Mouse (Mus musculus) forebrain, embryonic 14.5 days (tissue): ENCODE data around the gene Tyw1. TPM values are rescaled to one million over a fixed set of nuclear protein-coding genes. Genes with fewer than 3 reads are reported as not detected.

Experiments
- ATAC-seq: fragments of 200-750 bp; cut with Nextera tagmentation; 2 replicates; pipeline ENCODE4 v1.8.0; 2017; ENCODE audit warnings: mild to moderate bottlenecking, moderate library complexity
- DNase-seq: peaks from one replicate; pipeline ENCODE4 v3.0.0-alpha.2; 2015; ENCODE audit warnings: low spot score
- H3K27ac ChIP-seq: fragments of 300-500 bp; sonication (generic); 2 replicates; pipeline ENCODE4 v1.5.1; 2014; ENCODE audit warnings: low read depth, mild to moderate bottlenecking, control low read depth, low read length, moderate library complexity
- H3K27me3 ChIP-seq: fragments of 300-500 bp; sonication (generic); replicated peaks from 2 replicates; pipeline ENCODE4 v1.6.1; 2014; ENCODE audit warnings: low read length, control low read depth, mixed read lengths; ENCODE audit not compliant: control insufficient read depth, insufficient read depth
- H3K36me3 ChIP-seq: fragments of 300-500 bp; sonication (generic); 2 replicates; pipeline ENCODE4 v1.6.1; 2014; ENCODE audit warnings: low read length, control low read depth; ENCODE audit not compliant: control insufficient read depth, insufficient read depth
- H3K4me1 ChIP-seq: fragments of 300-500 bp; sonication (generic); 2 replicates; pipeline ENCODE4 v1.6.1; 2014; ENCODE audit warnings: antibody characterized with exemption, low read length, control low read depth; ENCODE audit not compliant: control insufficient read depth, insufficient read depth
- H3K4me2 ChIP-seq: fragments of 300-500 bp; sonication (generic); 2 replicates; pipeline ENCODE4 v1.6.1; 2014; ENCODE audit warnings: mild to moderate bottlenecking, control low read depth, low read length
- H3K4me3 ChIP-seq: fragments of 300-500 bp; sonication (generic); 2 replicates; pipeline ENCODE4 v1.5.1; 2014; ENCODE audit warnings: low read depth, low read length, control low read depth
- H3K9ac ChIP-seq: fragments of 300-500 bp; sonication (generic); 2 replicates; pipeline ENCODE4 v1.6.1; 2014; ENCODE audit warnings: mild to moderate bottlenecking, low read length, control low read depth, moderate library complexity
- H3K9me3 ChIP-seq: fragments of 300-500 bp; sonication (generic); replicated peaks from 2 replicates; pipeline ENCODE4 v1.6.1; 2016; ENCODE audit warnings: low read length, control low read depth, mixed read lengths; ENCODE audit not compliant: control insufficient read depth
- WGBS: fragments of 180-500 bp; shearing (Covaris S2); extraction: QIAGEN DNeasy Blood & Tissue Kit; methylation state at CpG from one replicate; pipeline ENCODE4 v1.1.7; 2014; 5-methylcytosine and 5-hydroxymethylcytosine counted together
- polyA plus RNA-seq: library from polyadenylated mRNA; unstranded; fragments of >200 nt; fragmentation: Nextera tagmentation; extraction: Ambion mirVana; gene quantifications from 2 replicates; pipeline ENCODE4 v1.2.1, GENCODE M21; 2014

Tyw1 gene
- polyA plus RNA-seq, 1 experiment from 2014 or later, result 29.4 TPM

GRCm38 (mm10) chr5:130268976-130269375 lies 13.6 kb downstream of the Tyw1 start:
- Histone ChIP-seq H3K27me3 (no peaks in the 10 kb centered on the region), H3K27ac (no peak overlapping the region), H3K4me2 (no peak overlapping the region), H3K9me3 (no peaks in the 10 kb centered on the region), H3K4me3 (no peak overlapping the region), H3K36me3 (peaks cover 69% of the 10 kb centered on the region), H3K4me1 (no peaks in the 10 kb centered on the region), H3K9ac (no peak overlapping the region)
- whole genome bisulfite sequencing, result 86% methylated on average over 11 of the region's 11 CpGs
- ATAC-seq (no peak), DNase-seq (no peak)

GRCm38 (mm10) chr5:130272344-130272743 lies 16.9 kb downstream of the Tyw1 start:
- H3K27ac ChIP-seq, result no peak overlapping the region
- no peak overlapping the region for H3K4me3 ChIP-seq
- DNase-seq, result no peak
- WGBS, result 94% methylated on average over 1 of the region's 1 CpGs
- no peaks in the 10 kb centered on the region for H3K9me3 ChIP-seq
- H3K27me3 ChIP-seq, result no peaks in the 10 kb centered on the region
- no peaks in the 10 kb centered on the region for H3K4me1 ChIP-seq
- H3K4me2 ChIP-seq, result no peak overlapping the region
- peaks cover 75% of the 10 kb centered on the region for H3K36me3 ChIP-seq
- no peak overlapping the region for H3K9ac ChIP-seq
- no peak for ATAC-seq

- Histone ChIP-seq H3K4me1 (no peaks in the 10 kb centered on the region), H3K4me2 (no peak overlapping the region), H3K36me3 (peaks cover 75% of the 10 kb centered on the region), H3K27me3 (no peaks in the 10 kb centered on the region), H3K9ac (no peak overlapping the region), H3K9me3 (no peaks in the 10 kb centered on the region), H3K4me3 (no peak overlapping the region), H3K27ac (no peak overlapping the region)
- WGBS, result 96% methylated on average over 6 of the region's 6 CpGs
- ATAC-seq, result no peak
- no peak for DNase-seq
Observed at GRCm38 (mm10) chr5:130273046-130273445, 17.6 kb downstream of the Tyw1 start.

DNA sequence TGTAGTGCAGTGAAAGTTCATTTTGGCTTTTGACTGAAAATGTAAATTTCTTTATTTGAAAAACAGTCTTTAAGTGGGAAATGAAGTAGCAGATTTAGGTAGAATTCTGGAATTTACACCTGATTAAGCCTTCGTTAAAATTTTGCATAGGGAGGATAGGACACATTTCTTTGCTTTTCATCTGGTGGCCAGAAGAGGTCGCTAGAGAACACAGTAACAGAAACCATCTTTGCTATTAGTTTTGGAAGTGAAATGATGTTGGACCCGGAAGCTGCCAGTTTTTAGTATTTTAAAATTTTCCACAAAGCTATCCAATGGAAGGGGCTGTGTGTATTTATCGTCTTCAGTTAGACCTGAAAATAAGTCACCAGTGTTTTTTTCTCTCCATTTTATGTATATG lies 20.1 kb downstream of the Tyw1 start:
- Histone ChIP-seq H3K9me3 (no peaks in the 10 kb centered on the region), H3K27ac (no peak overlapping the region), H3K27me3 (no peaks in the 10 kb centered on the region), H3K4me3 (no peak overlapping the region), H3K4me2 (no peak overlapping the region), H3K4me1 (no peaks in the 10 kb centered on the region), H3K9ac (no peak overlapping the region), H3K36me3 (peaks cover 69% of the 10 kb centered on the region)
- 47% methylated on average over 4 of the region's 4 CpGs for WGBS
- DNase-seq, result peak; percentile 66
- no peak for ATAC-seq

DNA sequence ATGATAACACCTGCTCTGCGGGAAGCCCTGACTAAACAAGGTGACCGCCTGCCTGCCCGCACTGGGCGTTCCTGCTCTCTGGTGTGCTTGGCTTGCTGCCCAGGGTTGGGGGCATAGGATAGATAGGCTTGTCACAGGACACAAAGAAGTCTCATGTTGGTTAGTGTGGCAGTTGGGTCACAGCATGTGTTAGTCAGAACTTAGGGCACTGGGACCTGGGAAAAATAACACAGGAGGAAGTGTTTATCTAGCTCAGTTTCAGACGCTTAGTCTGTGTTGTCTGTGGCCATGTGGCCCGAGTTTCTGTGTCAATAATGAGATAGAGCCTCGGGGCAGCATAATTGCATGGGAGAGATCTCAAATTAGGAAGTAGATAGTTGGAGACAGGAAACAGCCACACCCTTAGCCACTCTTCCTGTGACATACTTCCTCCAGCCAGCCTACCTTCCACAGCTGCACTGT lies 22.6 kb downstream of the Tyw1 start:
- 85% methylated on average over 7 of the region's 7 CpGs for WGBS

DNA sequence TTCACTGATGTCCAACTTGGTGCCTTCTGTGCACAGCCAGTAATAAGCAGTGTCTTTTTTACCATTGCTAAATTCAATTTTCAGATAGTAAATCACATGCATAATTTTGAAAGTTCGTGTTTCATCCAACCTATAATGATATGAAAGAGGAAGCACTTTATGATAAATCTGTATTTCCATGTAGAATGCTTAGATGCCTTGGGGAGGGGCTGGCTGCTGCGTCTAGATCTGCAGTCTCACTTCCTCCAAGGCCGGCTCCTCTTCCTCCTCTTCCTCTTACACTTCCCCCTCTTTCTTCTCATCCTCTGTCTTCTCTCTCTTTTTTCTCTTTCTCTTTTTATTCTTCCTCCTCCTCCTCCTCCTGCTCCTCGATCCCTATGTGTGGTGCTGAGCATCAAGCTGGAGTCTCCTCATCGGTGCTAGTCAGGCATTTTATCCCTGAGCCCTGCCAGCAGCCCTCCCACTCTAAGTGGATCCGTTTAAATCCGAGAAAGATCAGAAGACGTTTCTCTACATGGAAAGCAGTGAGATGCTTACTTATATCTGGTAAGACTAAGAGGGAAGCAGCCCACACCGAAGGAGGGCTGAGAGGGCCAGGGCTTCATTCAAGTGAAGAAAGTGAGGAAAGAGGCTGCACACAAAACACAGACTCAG lies 27.8 kb downstream of the Tyw1 start:
- no peak overlapping the region for H3K9ac ChIP-seq
- DNase-seq (no peak), ATAC-seq (no peak)
- no peaks in the 10 kb centered on the region for H3K27me3 ChIP-seq
- peaks cover 45% of the 10 kb centered on the region for H3K36me3 ChIP-seq
- no peaks in the 10 kb centered on the region for H3K9me3 ChIP-seq
- H3K4me1 ChIP-seq, result no peaks in the 10 kb centered on the region
- no peak overlapping the region for H3K4me2 ChIP-seq
- WGBS, result 95% methylated on average over 9 of the region's 9 CpGs
- no peak overlapping the region for H3K27ac ChIP-seq
- H3K4me3 ChIP-seq, result no peak overlapping the region

More for the DNA sequence above, 22.6 kb downstream of the Tyw1 start:
- Histone ChIP-seq H3K9me3 (no peaks in the 10 kb centered on the region), H3K27me3 (no peaks in the 10 kb centered on the region), H3K27ac (no peak overlapping the region), H3K4me1 (no peaks in the 10 kb centered on the region), H3K36me3 (peaks cover 64% of the 10 kb centered on the region), H3K9ac (no peak overlapping the region), H3K4me3 (no peak overlapping the region), H3K4me2 (no peak overlapping the region)
- ATAC-seq (no peak), DNase-seq (no peak)

- Histone ChIP-seq H3K9ac (no peak overlapping the region), H3K9me3 (no peaks in the 10 kb centered on the region), H3K4me3 (no peak overlapping the region), H3K4me1 (no peaks in the 10 kb centered on the region), H3K36me3 (peaks cover 43% of the 10 kb centered on the region), H3K4me2 (no peak overlapping the region), H3K27me3 (no peaks in the 10 kb centered on the region), H3K27ac (no peak overlapping the region)
- no peak for ATAC-seq
- DNase-seq, result no peak
- WGBS, result 95% methylated on average over 7 of the region's 7 CpGs
Observed at GRCm38 (mm10) chr5:130288106-130288505, 32.7 kb downstream of the Tyw1 start.

DNA sequence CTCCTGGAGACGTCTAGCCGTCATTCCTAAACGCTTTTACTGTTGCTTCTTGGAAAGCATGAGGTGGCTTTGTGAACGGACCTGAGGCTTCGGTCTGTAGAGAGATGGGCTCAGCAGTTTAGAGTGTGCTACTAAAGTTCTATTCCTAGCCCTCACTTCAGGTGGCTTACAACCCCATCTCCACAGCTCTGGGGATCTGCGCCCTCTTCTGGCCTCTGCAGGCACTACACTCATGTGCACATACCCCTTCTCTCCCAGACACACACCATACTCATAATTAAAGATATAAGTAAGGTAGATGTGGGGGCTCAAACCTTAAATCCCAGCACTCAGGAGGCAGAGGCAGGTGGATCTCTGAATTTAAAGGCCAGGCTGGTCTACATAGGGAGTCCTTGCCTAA lies 34.8 kb downstream of the Tyw1 start:
- Histone ChIP-seq H3K4me2 (no peak overlapping the region), H3K4me3 (no peak overlapping the region), H3K9ac (no peak overlapping the region), H3K36me3 (peaks cover 37% of the 10 kb centered on the region), H3K27me3 (no peaks in the 10 kb centered on the region), H3K27ac (no peak overlapping the region), H3K9me3 (no peaks in the 10 kb centered on the region), H3K4me1 (no peaks in the 10 kb centered on the region)
- ATAC-seq (no peak), DNase-seq (no peak)
- 100% methylated on average over 6 of the region's 6 CpGs for WGBS

DNA sequence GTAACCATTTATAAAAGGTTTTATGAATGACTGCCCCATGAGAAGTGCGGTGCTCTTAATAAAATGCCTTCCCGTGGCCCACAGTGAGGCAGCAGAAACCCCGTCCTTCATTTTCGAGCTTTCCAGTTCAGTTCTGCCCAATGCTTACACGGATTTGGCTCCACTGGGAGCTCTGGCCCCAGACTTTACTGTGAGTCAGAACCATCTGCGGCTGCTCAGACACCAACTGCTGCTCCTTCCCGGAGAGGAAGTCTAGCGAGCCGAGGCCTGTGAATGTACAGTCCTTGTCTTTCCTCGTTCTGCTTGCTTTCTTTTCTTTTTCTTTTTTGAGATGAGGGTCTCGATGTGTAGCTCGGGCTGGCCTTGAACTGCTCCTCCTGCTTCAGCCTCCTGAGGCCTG lies 35.4 kb downstream of the Tyw1 start:
- H3K9ac ChIP-seq, result no peak overlapping the region
- H3K4me1 ChIP-seq, result no peaks in the 10 kb centered on the region
- no peaks in the 10 kb centered on the region for H3K27me3 ChIP-seq
- no peak overlapping the region for H3K4me2 ChIP-seq
- peaks cover 37% of the 10 kb centered on the region for H3K36me3 ChIP-seq
- DNase-seq, result no peak
- H3K4me3 ChIP-seq, result no peak overlapping the region
- H3K27ac ChIP-seq, result no peak overlapping the region
- no peak for ATAC-seq
- no peaks in the 10 kb centered on the region for H3K9me3 ChIP-seq
- 94% methylated on average over 12 of the region's 12 CpGs for WGBS
